Mouse (Mus musculus) neural tube, embryonic 13.5 days (tissue): ENCODE measurements at regions not wholly inside any gene's neighbourhood (a gene's known extent, or its start where the extent isn't known, plus 50 kb on each side); places are given as distances from the start of the nearest gene placed in this dataset.

Source experiments
- ATAC-seq: fragments of 200-750 bp; cut with Nextera tagmentation; 2 replicates; pipeline ENCODE4 v1.8.0; 2017; ENCODE audit warnings: low read depth, mild to moderate bottlenecking, moderate TSS enrichment, moderate library complexity
- H3K27ac ChIP-seq: fragments of 300-500 bp; sonication (generic); replicated peaks from 2 replicates; pipeline ENCODE4 v1.5.1; 2015; ENCODE audit warnings: moderate library complexity, mild to moderate bottlenecking, inconsistent platforms
- H3K27me3 ChIP-seq: fragments of 300-500 bp; sonication (generic); 2 replicates; pipeline ENCODE4 v1.6.1; 2015; ENCODE audit warnings: mild to moderate bottlenecking, inconsistent platforms
- H3K36me3 ChIP-seq: fragments of 300-500 bp; sonication (generic); 2 replicates; pipeline ENCODE4 v1.6.1; 2015; ENCODE audit warnings: mild to moderate bottlenecking, inconsistent platforms
- H3K4me1 ChIP-seq: fragments of 300-500 bp; sonication (generic); replicated peaks from 2 replicates; pipeline ENCODE4 v1.6.1; 2015; ENCODE audit warnings: inconsistent platforms
- H3K4me2 ChIP-seq: fragments of 300-500 bp; sonication (generic); 2 replicates; pipeline ENCODE4 v1.6.1; 2015; ENCODE audit warnings: inconsistent platforms, mild to moderate bottlenecking, moderate library complexity
- H3K4me3 ChIP-seq: fragments of 300-500 bp; sonication (generic); 2 replicates; pipeline ENCODE4 v1.5.1; 2015; ENCODE audit warnings: mild to moderate bottlenecking, inconsistent platforms
- H3K9ac ChIP-seq: fragments of 300-500 bp; sonication (generic); 2 replicates; pipeline ENCODE4 v1.6.1; 2015; ENCODE audit warnings: moderate library complexity, mild to moderate bottlenecking, inconsistent platforms
- H3K9me3 ChIP-seq: fragments of 300-500 bp; sonication (generic); 2 replicates; pipeline ENCODE4 v1.6.1; 2016; ENCODE audit warnings: inconsistent platforms
- WGBS: fragments of 180-500 bp; shearing (Covaris S2); methylation state at CpG from one replicate; pipeline ENCODE4 v1.1.7; 2015; 5-methylcytosine and 5-hydroxymethylcytosine counted together

- no peak overlapping the region for H3K4me3 ChIP-seq
- WGBS: 86% methylated on average over 2 of the region's 2 CpGs
- no peak for ATAC-seq
- no peaks in the 10 kb centered on the region for H3K36me3 ChIP-seq
- H3K9ac ChIP-seq: no peak overlapping the region
- H3K9me3 ChIP-seq: no peaks in the 10 kb centered on the region
- H3K4me2 ChIP-seq: no peak overlapping the region
- H3K27me3 ChIP-seq: no peaks in the 10 kb centered on the region
- no peaks in the 10 kb centered on the region for H3K4me1 ChIP-seq
- H3K27ac ChIP-seq: no peak overlapping the region
Measured at GRCm38 (mm10) chr12:15651293-15651692, 165.4 kb downstream of the Trib2 start.

- 81% methylated on average over 4 of the region's 4 CpGs for WGBS
- Histone ChIP-seq H3K27ac (no peak overlapping the region), H3K9me3 (no peaks in the 10 kb centered on the region), H3K4me3 (no peak overlapping the region), H3K9ac (no peak overlapping the region), H3K36me3 (no peaks in the 10 kb centered on the region), H3K4me1 (no peaks in the 10 kb centered on the region), H3K27me3 (no peaks in the 10 kb centered on the region), H3K4me2 (no peak overlapping the region)
- no peak for ATAC-seq
Measured at GRCm38 (mm10) chr12:15649906-15650305, 166.8 kb downstream of the Trib2 start.

- 73% methylated on average over 1 of the region's 1 CpGs for WGBS
- no peak for ATAC-seq
- no peak overlapping the region for H3K27ac ChIP-seq
Measured at GRCm38 (mm10) chr12:15649226-15649625, 167.5 kb downstream of the Trib2 start.

GRCm38 (mm10) chr12:15644074-15644672 is 172.5 kb downstream of the Trib2 start:
- H3K27me3 ChIP-seq: no peaks in the 10 kb centered on the region
- no peak overlapping the region for H3K4me3 ChIP-seq
- H3K27ac ChIP-seq: no peak overlapping the region
- no peak for ATAC-seq
- H3K9ac ChIP-seq: no peak overlapping the region
- 62% methylated on average over 9 of the region's 9 CpGs for WGBS
- no peaks in the 10 kb centered on the region for H3K9me3 ChIP-seq
- no peak overlapping the region for H3K4me2 ChIP-seq
- no peaks in the 10 kb centered on the region for H3K4me1 ChIP-seq
- no peaks in the 10 kb centered on the region for H3K36me3 ChIP-seq

More at GRCm38 (mm10) chr12:15649226-15649625, 167.5 kb downstream of the Trib2 start:
- H3K36me3 ChIP-seq: no peaks in the 10 kb centered on the region
- no peaks in the 10 kb centered on the region for H3K9me3 ChIP-seq
- no peak overlapping the region for H3K9ac ChIP-seq
- no peaks in the 10 kb centered on the region for H3K27me3 ChIP-seq
- no peaks in the 10 kb centered on the region for H3K4me1 ChIP-seq
- no peak overlapping the region for H3K4me3 ChIP-seq
- no peak overlapping the region for H3K4me2 ChIP-seq

GRCm38 (mm10) chr12:15643669-15644068 is 173.1 kb downstream of the Trib2 start:
- Histone ChIP-seq H3K9ac (no peak overlapping the region), H3K9me3 (no peaks in the 10 kb centered on the region), H3K4me2 (no peak overlapping the region), H3K36me3 (no peaks in the 10 kb centered on the region), H3K4me3 (no peak overlapping the region), H3K27me3 (no peaks in the 10 kb centered on the region), H3K4me1 (no peaks in the 10 kb centered on the region), H3K27ac (no peak overlapping the region)
- 61% methylated on average over 3 of the region's 3 CpGs for WGBS
- ATAC-seq: no peak

- no peaks in the 10 kb centered on the region for H3K27me3 ChIP-seq
- no peak overlapping the region for H3K4me2 ChIP-seq
- H3K27ac ChIP-seq: no peak overlapping the region
- H3K4me3 ChIP-seq: no peak overlapping the region
- H3K9ac ChIP-seq: no peak overlapping the region
- ATAC-seq: no peak
- H3K4me1 ChIP-seq: no peaks in the 10 kb centered on the region
- 71% methylated on average over 5 of the region's 5 CpGs for WGBS
- H3K36me3 ChIP-seq: no peaks in the 10 kb centered on the region
- no peaks in the 10 kb centered on the region for H3K9me3 ChIP-seq
Measured at GRCm38 (mm10) chr12:15640320-15640719, 176.4 kb downstream of the Trib2 start.

GRCm38 (mm10) chr12:15629971-15630370 is 186.8 kb downstream of the Trib2 start:
- H3K27ac ChIP-seq: no peak overlapping the region
- WGBS: 78% methylated on average over 3 of the region's 3 CpGs
- H3K9ac ChIP-seq: no peak overlapping the region
- no peaks in the 10 kb centered on the region for H3K27me3 ChIP-seq
- no peak for ATAC-seq
- H3K4me3 ChIP-seq: no peak overlapping the region
- H3K9me3 ChIP-seq: no peaks in the 10 kb centered on the region
- no peaks in the 10 kb centered on the region for H3K36me3 ChIP-seq
- H3K4me2 ChIP-seq: no peak overlapping the region
- no peaks in the 10 kb centered on the region for H3K4me1 ChIP-seq

- no peak for ATAC-seq
- Histone ChIP-seq H3K4me2 (no peak overlapping the region), H3K27me3 (no peaks in the 10 kb centered on the region), H3K4me3 (no peak overlapping the region), H3K36me3 (no peaks in the 10 kb centered on the region), H3K27ac (no peak overlapping the region), H3K4me1 (0 out of 2 replicates have a peak, but pooled peaks cover 4% of the 10 kb centered on the region), H3K9ac (no peak overlapping the region), H3K9me3 (no peaks in the 10 kb centered on the region)
- WGBS: 90% methylated on average over 2 of the region's 2 CpGs
Measured at GRCm38 (mm10) chr12:15619521-15619920, 197.2 kb downstream of the Trib2 start.

GRCm38 (mm10) chr12:15617312-15617711 is 199.4 kb downstream of the Trib2 start:
- Histone ChIP-seq H3K36me3 (no peaks in the 10 kb centered on the region), H3K27ac (no peak overlapping the region), H3K9ac (no peak overlapping the region), H3K4me1 (0 out of 2 replicates have a peak, but pooled peaks cover 4% of the 10 kb centered on the region), H3K4me2 (no peak overlapping the region), H3K9me3 (no peaks in the 10 kb centered on the region), H3K4me3 (no peak overlapping the region), H3K27me3 (no peaks in the 10 kb centered on the region)
- WGBS: 67% methylated on average over 1 of the region's 1 CpGs
- ATAC-seq: no peak

- Histone ChIP-seq H3K4me3 (no peak overlapping the region), H3K36me3 (no peaks in the 10 kb centered on the region), H3K27ac (no peak overlapping the region), H3K9me3 (no peaks in the 10 kb centered on the region), H3K27me3 (no peaks in the 10 kb centered on the region), H3K4me1 (0 out of 2 replicates have a peak, but pooled peaks cover 4% of the 10 kb centered on the region), H3K4me2 (no peak overlapping the region), H3K9ac (no peak overlapping the region)
- 73% methylated on average over 5 of the region's 5 CpGs for WGBS
- no peak for ATAC-seq
Measured at GRCm38 (mm10) chr12:15611847-15612580, 204.7 kb downstream of the Trib2 start.

GRCm38 (mm10) chr12:15607091-15607490 is 209.6 kb downstream of the Trib2 start:
- no peak for ATAC-seq
- peaks cover 21% of the 10 kb centered on the region for H3K4me1 ChIP-seq
- 84% methylated on average over 1 of the region's 1 CpGs for WGBS
- H3K27ac ChIP-seq: no peak overlapping the region
- no peak overlapping the region for H3K4me3 ChIP-seq
- no peaks in the 10 kb centered on the region for H3K36me3 ChIP-seq
- no peaks in the 10 kb centered on the region for H3K9me3 ChIP-seq
- H3K4me2 ChIP-seq: no peak overlapping the region
- H3K27me3 ChIP-seq: no peaks in the 10 kb centered on the region
- no peak overlapping the region for H3K9ac ChIP-seq

- no peak overlapping the region for H3K27ac ChIP-seq
- no peaks in the 10 kb centered on the region for H3K36me3 ChIP-seq
- H3K27me3 ChIP-seq: no peaks in the 10 kb centered on the region
- H3K9me3 ChIP-seq: no peaks in the 10 kb centered on the region
- ATAC-seq: no peak
- H3K9ac ChIP-seq: no peak overlapping the region
- 67% methylated on average over 4 of the region's 4 CpGs for WGBS
- no peak overlapping the region for H3K4me3 ChIP-seq
- no peak overlapping the region for H3K4me2 ChIP-seq
- peaks cover 21% of the 10 kb centered on the region for H3K4me1 ChIP-seq
Measured at GRCm38 (mm10) chr12:15606095-15606494, 210.6 kb downstream of the Trib2 start.

- no peak overlapping the region for H3K4me3 ChIP-seq
- H3K27me3 ChIP-seq: no peaks in the 10 kb centered on the region
- 89% methylated on average over 1 of the region's 1 CpGs for WGBS
- no peak overlapping the region for H3K27ac ChIP-seq
- no peak for ATAC-seq
- H3K4me2 ChIP-seq: no peak overlapping the region
- H3K4me1 ChIP-seq: peaks cover 21% of the 10 kb centered on the region
- H3K9me3 ChIP-seq: no peaks in the 10 kb centered on the region
- H3K36me3 ChIP-seq: no peaks in the 10 kb centered on the region
- no peak overlapping the region for H3K9ac ChIP-seq
Measured at GRCm38 (mm10) chr12:15604630-15605029, 212.1 kb downstream of the Trib2 start.
